Mouse (Mus musculus) c-Kit-negative CD71-positive TER-119-positive erythroid progenitor cells, embryonic 14.5 days (primary cell): Measurements from ENCODE around the gene Atp2c1.

Source experiments
- DNase-seq: peaks from one replicate; pipeline ENCODE4 v3.0.0-alpha.2; 2013; ENCODE audit warnings: low read depth, low spot score

The Atp2c1 gene

GRCm38 (mm10) chr9:105366199-105366598 lies 160.9 kb downstream of the Atp2c1 start:
- DNase-seq = no peak

GRCm38 (mm10) chr9:105363520-105364231 lies 163.4 kb downstream of the Atp2c1 start:
- DNase-seq = no peak

- no peak for DNase-seq
These were observed 164.9 kb downstream of the Atp2c1 start for GRCm38 (mm10) chr9:105362181-105362580.
